12 mouse cellular contexts compared by ENCODE assay signal in the genomic region with DNA sequence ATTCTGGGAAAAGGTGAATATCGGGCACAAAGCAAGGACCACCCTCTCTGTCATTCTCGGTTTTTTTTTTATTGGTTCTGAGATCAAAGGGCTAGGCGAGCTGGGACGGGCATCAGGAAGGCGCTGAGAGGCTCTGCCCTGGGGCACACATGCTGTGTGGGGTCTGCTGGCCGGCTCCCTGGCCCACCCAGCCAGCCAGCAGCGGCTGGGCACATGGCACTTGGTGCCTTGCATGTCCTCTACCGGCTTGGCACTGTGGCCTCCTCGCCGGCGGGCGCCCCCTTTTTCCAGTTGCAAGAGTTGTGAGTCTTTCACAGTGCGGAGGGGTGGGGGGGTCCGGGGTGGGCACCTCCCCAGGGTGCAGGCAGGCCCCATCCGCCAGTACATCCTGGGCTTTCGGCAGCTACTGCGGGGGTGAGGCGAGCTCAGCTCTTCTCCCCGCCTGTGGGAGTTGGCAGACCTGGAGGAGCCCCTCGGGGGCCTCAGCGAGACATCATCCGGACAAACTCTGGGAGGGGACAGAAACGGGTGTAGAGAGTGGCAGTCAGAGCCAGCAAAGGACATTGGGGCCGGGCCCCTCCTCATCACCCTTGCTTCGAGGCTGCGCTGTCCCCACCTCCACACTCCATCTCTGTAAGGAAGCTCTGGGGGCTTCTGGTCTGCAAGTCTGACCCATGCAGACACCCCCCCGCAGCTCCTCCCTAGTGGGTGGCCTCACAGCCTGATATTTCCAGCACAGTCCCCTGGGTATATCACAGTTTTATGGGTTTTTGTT. TPM values are rescaled to one million over a fixed set of nuclear protein-coding genes. Genes with fewer than 3 reads are reported as not detected.
A peak's percentile ranks its signal among the peaks of the same experiment; 100 is the strongest.
DNase-seq lines count a peak whose midpoint lies in the region; ATAC-seq lines count a peak whose summit lies in the region.
"Had no signal": no experiment of that assay in that cellular context is flagged by ENCODE, and none has a peak within 500 bp of the region (broad histone marks: within the 10 kb centered on the region; RNA-seq: fewer than 3 reads in every experiment).

No protein-coding gene starts in this region.

- H3K36me3 ChIP-seq in kidney, embryonic 15.5 days: no peaks in the 10 kb centered on the region
- H3K36me3 ChIP-seq in intestine, embryonic 15.5 days: no peaks in the 10 kb centered on the region
- no peaks in the 10 kb centered on the region for H3K36me3 ChIP-seq in stomach, embryonic 16.5 days (ENCODE audit: control insufficient read depth, insufficient read depth, low read length)

- peaks cover 37% of the 10 kb centered on the region for H3K4me1 ChIP-seq in kidney, embryonic 15.5 days
- H3K4me1 ChIP-seq in intestine, embryonic 15.5 days (replicated peaks): peaks cover 17% of the 10 kb centered on the region
- peaks cover 25% of the 10 kb centered on the region for H3K4me1 ChIP-seq in stomach, embryonic 16.5 days (ENCODE audit: control insufficient read depth, insufficient read depth, low read length)

- peak overlapping the region; percentile 84 for H3K27ac ChIP-seq in kidney, embryonic 15.5 days
- peak overlapping the region; percentile 23; the same call in 1 of the 2 replicates for H3K27ac ChIP-seq in intestine, embryonic 15.5 days
- peak overlapping the region; percentile 49; the same call in 1 of the 2 replicates for H3K27ac ChIP-seq in stomach, embryonic 16.5 days (ENCODE audit: low read length)
- H3K27ac ChIP-seq: neural tube, embryonic 13.5 days had no signal

- H3K27me3 ChIP-seq in kidney, embryonic 15.5 days: no peaks in the 10 kb centered on the region
- no peaks in the 10 kb centered on the region for H3K27me3 ChIP-seq in intestine, embryonic 15.5 days (replicated peaks)
- H3K27me3 ChIP-seq in stomach, embryonic 16.5 days (ENCODE audit: control insufficient read depth, insufficient read depth, low read length): no peaks in the 10 kb centered on the region
- H3K27me3 ChIP-seq: neural tube, embryonic 13.5 days had no signal

- no peak overlapping the region for H3K9ac ChIP-seq in kidney, embryonic 15.5 days
- H3K9ac ChIP-seq in intestine, embryonic 15.5 days: peak overlapping the region; percentile 28; the same call in 1 of the 2 replicates
- peak overlapping the region; percentile 54 for H3K9ac ChIP-seq in stomach, embryonic 16.5 days (ENCODE audit: low read length)
- H3K9ac ChIP-seq: neural tube, embryonic 13.5 days had no signal

- peak; percentile 49; the same call in 1 of the 2 replicates for ATAC-seq in kidney, embryonic 15.5 days (replicated peaks; ENCODE audit: low FRiP score)
- peak; percentile 57; the same call in 1 of the 2 replicates for ATAC-seq in intestine, embryonic 15.5 days
- peak; percentile 45; the same call in 1 of the 2 replicates for ATAC-seq in stomach, embryonic 16.5 days (ENCODE audit: insufficient read depth, low FRiP score)

- 21% methylated on average over 27 of the region's 27 CpGs for WGBS in kidney, embryonic 15.5 days
- WGBS in intestine, embryonic 15.5 days: 37% methylated on average over 27 of the region's 27 CpGs
- 37% methylated on average over 27 of the region's 27 CpGs for WGBS in stomach, embryonic 16.5 days

- no peaks in the 10 kb centered on the region for H3K9me3 ChIP-seq in kidney, embryonic 15.5 days (replicated peaks)
- H3K9me3 ChIP-seq in intestine, embryonic 15.5 days: no peaks in the 10 kb centered on the region
- H3K9me3 ChIP-seq in stomach, embryonic 16.5 days (replicated peaks; ENCODE audit: control insufficient read depth, low read length): no peaks in the 10 kb centered on the region
- H3K9me3 ChIP-seq: neural tube, embryonic 13.5 days had no signal

- DNase-seq in kidney, postnatal 36 days: no peak
- peak; percentile 33 for DNase-seq in retina, postnatal 1 day
- no peak for DNase-seq in retina, embryonic 14.5 days (ENCODE audit: low spot score)
- DNase-seq in adrenal gland, postnatal 25 days: no peak
- DNase-seq: heart, adult 11 months; right cerebral cortex, postnatal 4 days had no signal

- H3K4me3 ChIP-seq in kidney, embryonic 15.5 days (replicated peaks): peak overlapping the region; percentile 10; the same call in 1 of the 2 replicates
- no peak overlapping the region for H3K4me3 ChIP-seq in intestine, embryonic 15.5 days (replicated peaks)
- no peak overlapping the region for H3K4me3 ChIP-seq in stomach, embryonic 16.5 days (replicated peaks; ENCODE audit: low read length)
- H3K4me3 ChIP-seq: megakaryocyte, embryonic 14.5 days; neural tube, embryonic 13.5 days had no signal

- H3K4me2 ChIP-seq in kidney, embryonic 15.5 days: peak overlapping the region; percentile 46
- H3K4me2 ChIP-seq in intestine, embryonic 15.5 days (replicated peaks): peak overlapping the region; percentile 42
- H3K4me2 ChIP-seq in stomach, embryonic 16.5 days (ENCODE audit: low read depth, low read length): peak overlapping the region; percentile 22
- H3K4me2 ChIP-seq: neural tube, embryonic 13.5 days had no signal

RNA-seq across cellular contexts. Expression of gene Mlec, which starts 10.8 kb away (rescaled TPM):
- polyA plus RNA-seq in kidney, embryonic 15.5 days (2015; fragmentation: Nextera tagmentation; extraction: Ambion mirVana): 84.7 and 97.3 TPM in 2 replicates
- polyA plus RNA-seq in intestine, embryonic 15.5 days (2015; fragmentation: Nextera tagmentation; extraction: Ambion mirVana): 89.9 and 113 TPM in 2 replicates
- polyA plus RNA-seq in stomach, embryonic 16.5 days (2015; fragmentation: Nextera tagmentation; extraction: Ambion mirVana): 66.2 and 68.8 TPM in 2 replicates
- total RNA-seq in adrenal gland, postnatal 25 days (2021): 139 and 194 TPM in 2 replicates

RNA-seq across cellular contexts. Expression of gene Cabp1, which starts 25.4 kb away (rescaled TPM):
- polyA plus RNA-seq in kidney, embryonic 15.5 days (2015; fragmentation: Nextera tagmentation; extraction: Ambion mirVana): 1.7 TPM in 2 replicates
- polyA plus RNA-seq in intestine, embryonic 15.5 days (2015; fragmentation: Nextera tagmentation; extraction: Ambion mirVana): 1.5 and 2.3 TPM in 2 replicates
- polyA plus RNA-seq in stomach, embryonic 16.5 days (2015; fragmentation: Nextera tagmentation; extraction: Ambion mirVana): 0.65 and 1.4 TPM in 2 replicates
- 36.4 and 44.4 TPM in 2 replicates for total RNA-seq in adrenal gland, postnatal 25 days (2021)
- total RNA-seq: common myeloid progenitor, adult 5-6 weeks had no signal

RNA-seq across cellular contexts. Expression of gene Unc119b, which starts 34.1 kb away (rescaled TPM):
- polyA plus RNA-seq in kidney, embryonic 15.5 days (2015; fragmentation: Nextera tagmentation; extraction: Ambion mirVana): 43.7 and 48.1 TPM in 2 replicates
- 25.7 and 26.6 TPM in 2 replicates for polyA plus RNA-seq in intestine, embryonic 15.5 days (2015; fragmentation: Nextera tagmentation; extraction: Ambion mirVana)
- 22.2 and 25.4 TPM in 2 replicates for polyA plus RNA-seq in stomach, embryonic 16.5 days (2015; fragmentation: Nextera tagmentation; extraction: Ambion mirVana)
- 36.2 and 41.3 TPM in 2 replicates for total RNA-seq in adrenal gland, postnatal 25 days (2021)

RNA-seq across cellular contexts. Expression of gene Acads, which starts 49.7 kb away (rescaled TPM):
- 85.1 and 94.7 TPM in 2 replicates for polyA plus RNA-seq in kidney, embryonic 15.5 days (2015; fragmentation: Nextera tagmentation; extraction: Ambion mirVana)
- 119 and 122 TPM in 2 replicates for polyA plus RNA-seq in intestine, embryonic 15.5 days (2015; fragmentation: Nextera tagmentation; extraction: Ambion mirVana)
- polyA plus RNA-seq in stomach, embryonic 16.5 days (2015; fragmentation: Nextera tagmentation; extraction: Ambion mirVana): 50.8 and 53.3 TPM in 2 replicates
- 181 and 197 TPM in 2 replicates for total RNA-seq in adrenal gland, postnatal 25 days (2021)

Comparison
In these comparisons a context has a peak if more than half of its experiments do, and no peak if none do; other contexts are left out.
1. H3K27ac ChIP-seq: peak in every context shown above with its lines; median percentile 84 in kidney, embryonic 15.5 days; 49 in stomach, embryonic 16.5 days; 23 in intestine, embryonic 15.5 days.